Mouse (Mus musculus) heart, embryonic 15.5 days (tissue): ENCODE measurements around the gene Psen2. TPM values are rescaled to one million over a fixed set of nuclear protein-coding genes. Genes with fewer than 3 reads are reported as not detected.

Experiments used
- ATAC-seq: fragments of 200-750 bp; cut with Nextera tagmentation; replicated peaks from 2 replicates; pipeline ENCODE4 v1.8.0; 2017; ENCODE audit warnings: low read depth, moderate TSS enrichment; ENCODE audit not compliant: insufficient number of reproducible peaks, insufficient read depth, low FRiP score
- H3K27ac ChIP-seq: fragments of 300-500 bp; sonication (generic); 2 replicates; pipeline ENCODE4 v1.5.1; 2015; ENCODE audit warnings: mild to moderate bottlenecking, inconsistent platforms
- H3K27me3 ChIP-seq: fragments of 300-500 bp; sonication (generic); 2 replicates; pipeline ENCODE4 v1.6.1; 2015; ENCODE audit warnings: inconsistent platforms
- H3K36me3 ChIP-seq: fragments of 300-500 bp; sonication (generic); 2 replicates; pipeline ENCODE4 v1.6.1; 2015; ENCODE audit warnings: mild to moderate bottlenecking, inconsistent platforms
- H3K4me1 ChIP-seq: fragments of 300-500 bp; sonication (generic); replicated peaks from 2 replicates; pipeline ENCODE4 v1.6.1; 2015; ENCODE audit warnings: inconsistent platforms
- H3K4me2 ChIP-seq: fragments of 300-500 bp; sonication (generic); 2 replicates; pipeline ENCODE4 v1.6.1; 2015; ENCODE audit warnings: inconsistent platforms, mild to moderate bottlenecking, moderate library complexity
- H3K4me3 ChIP-seq: fragments of 300-500 bp; sonication (generic); 2 replicates; pipeline ENCODE4 v1.5.1; 2015; ENCODE audit warnings: mild to moderate bottlenecking, inconsistent platforms
- H3K9ac ChIP-seq: fragments of 300-500 bp; sonication (generic); 2 replicates; pipeline ENCODE4 v1.6.1; 2015; ENCODE audit warnings: mild to moderate bottlenecking, inconsistent platforms
- H3K9me3 ChIP-seq: fragments of 300-500 bp; sonication (generic); replicated peaks from 2 replicates; pipeline ENCODE4 v1.6.1; 2016; ENCODE audit warnings: inconsistent platforms
- WGBS: fragments of 180-500 bp; shearing (Covaris S2); methylation state at CpG from one replicate; pipeline ENCODE4 v1.1.7; 2015; ENCODE audit warnings: mixed read lengths; 5-methylcytosine and 5-hydroxymethylcytosine counted together
- polyA plus RNA-seq: library from polyadenylated mRNA; unstranded; fragments of >200 nt; fragmentation: Nextera tagmentation; extraction: Ambion mirVana; gene quantifications from 2 replicates; pipeline ENCODE4 v1.2.1, GENCODE M21; 2015

Gene Psen2
- polyA plus RNA-seq, 1 experiment from 2014 or later, result 14.9 TPM

DNA sequence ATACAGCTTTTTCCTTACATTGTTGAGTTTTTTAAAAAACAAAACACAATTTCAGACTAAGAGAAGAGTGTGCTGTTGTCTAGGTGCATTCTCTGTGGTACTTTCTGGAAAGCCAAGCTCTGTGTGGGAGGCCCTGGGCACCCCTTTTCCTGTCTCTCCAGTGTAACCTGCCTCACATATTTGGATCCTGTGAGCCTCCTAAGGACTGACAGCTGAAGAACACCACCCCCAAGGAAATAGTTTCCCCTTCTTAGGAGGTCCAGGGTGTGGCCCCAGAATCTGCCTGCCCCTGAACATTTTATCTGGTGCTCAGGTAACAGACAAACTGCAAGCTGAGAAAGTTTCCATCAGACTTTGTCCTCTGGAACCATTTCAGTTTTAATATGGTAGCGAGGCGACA, 5.8 kb upstream of the Psen2 start:
- H3K4me1 ChIP-seq, result peaks cover 13% of the 10 kb centered on the region
- no peak overlapping the region for H3K9ac ChIP-seq
- H3K36me3 ChIP-seq, result no peaks in the 10 kb centered on the region
- WGBS, result 92% methylated on average over 2 of the region's 2 CpGs
- no peak overlapping the region for H3K27ac ChIP-seq
- peaks cover 11% of the 10 kb centered on the region for H3K27me3 ChIP-seq
- no peak overlapping the region for H3K4me3 ChIP-seq
- no peak for ATAC-seq
- H3K9me3 ChIP-seq, result no peaks in the 10 kb centered on the region
- no peak overlapping the region for H3K4me2 ChIP-seq

DNA sequence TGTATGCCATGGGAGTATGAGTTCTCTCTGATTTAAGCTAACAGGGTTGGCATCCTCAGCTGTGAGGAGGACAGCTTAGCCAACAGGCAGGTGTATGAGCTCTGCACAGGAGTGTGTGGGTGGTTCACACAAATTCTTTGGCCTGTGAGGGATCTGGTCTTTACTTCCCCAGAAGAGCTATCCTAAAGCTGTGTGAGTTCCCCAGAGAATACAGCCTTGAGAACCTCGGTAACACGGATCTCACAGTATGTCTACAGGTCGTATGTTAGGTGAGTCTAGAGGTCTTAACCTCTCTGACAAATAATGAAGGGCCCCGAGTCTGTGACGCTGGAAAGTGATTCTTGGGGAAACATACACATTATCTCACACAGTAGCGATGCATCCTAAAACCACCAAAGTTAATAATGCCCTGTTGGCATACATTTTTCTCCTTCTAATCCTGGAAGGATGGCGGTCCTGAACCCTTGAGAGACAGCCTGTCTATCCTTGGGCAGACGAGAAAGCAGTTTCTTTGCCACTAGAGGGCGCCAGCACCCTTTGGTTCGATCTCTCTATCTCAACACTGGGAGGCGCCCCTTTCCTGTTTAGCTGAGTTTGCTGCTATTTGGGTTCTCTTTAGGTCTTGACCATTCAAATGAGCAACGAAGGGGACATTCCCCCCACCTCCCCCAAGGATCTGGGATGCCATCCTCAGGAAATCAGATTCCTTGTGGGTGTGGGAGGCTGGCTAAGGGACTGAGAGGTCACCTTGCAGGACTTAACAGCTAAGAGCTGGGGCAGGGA, 5.2 kb upstream of the Psen2 start:
- Histone ChIP-seq H3K9me3 (no peaks in the 10 kb centered on the region), H3K27me3 (peaks cover 11% of the 10 kb centered on the region), H3K4me1 (peaks cover 13% of the 10 kb centered on the region), H3K36me3 (no peaks in the 10 kb centered on the region), H3K27ac (no peak overlapping the region), H3K9ac (no peak overlapping the region), H3K4me2 (no peak overlapping the region), H3K4me3 (no peak overlapping the region)
- peak; percentile 63; the same call in 1 of the 2 replicates for ATAC-seq
- WGBS, result 13% methylated on average over 12 of the region's 12 CpGs

- ATAC-seq, result no peak
- no peak overlapping the region for H3K27ac ChIP-seq
- H3K36me3 ChIP-seq, result no peaks in the 10 kb centered on the region
- H3K4me3 ChIP-seq, result no peak overlapping the region
- H3K27me3 ChIP-seq, result peaks cover 11% of the 10 kb centered on the region
- peaks cover 14% of the 10 kb centered on the region for H3K4me1 ChIP-seq
- no peak overlapping the region for H3K4me2 ChIP-seq
- 65% methylated on average over 10 of the region's 10 CpGs for WGBS
- H3K9ac ChIP-seq, result no peak overlapping the region
- H3K9me3 ChIP-seq, result no peaks in the 10 kb centered on the region
Measured at GRCm38 (mm10) chr1:180267151-180267550, 3.9 kb upstream of the Psen2 start.

DNA sequence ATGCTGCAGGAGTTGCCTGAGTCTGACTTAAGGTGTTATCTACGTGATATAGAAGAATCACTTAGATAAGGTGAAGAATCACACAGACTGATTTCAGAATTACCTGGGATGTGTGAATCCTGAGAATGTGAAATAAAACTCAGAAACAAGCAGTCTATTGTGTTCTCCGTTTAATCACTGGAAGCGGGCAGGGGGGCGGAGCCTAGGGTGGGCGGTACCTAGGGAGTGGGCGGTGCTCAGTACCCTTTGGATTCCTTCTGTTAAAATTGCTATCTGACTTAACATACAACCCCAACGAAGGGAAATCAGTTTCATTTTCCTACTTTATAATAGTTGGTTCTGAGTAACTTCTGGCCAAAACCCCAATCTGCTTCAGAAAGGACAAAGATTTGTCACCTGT, 2.2 kb upstream of the Psen2 start:
- Histone ChIP-seq H3K27me3 (peaks cover 11% of the 10 kb centered on the region), H3K4me3 (peak overlapping the region; percentile 15; the same call in 1 of the 2 replicates), H3K9ac (no peak overlapping the region), H3K36me3 (no peaks in the 10 kb centered on the region), H3K4me2 (peak overlapping the region; percentile 52), H3K9me3 (no peaks in the 10 kb centered on the region), H3K27ac (no peak overlapping the region), H3K4me1 (peaks cover 18% of the 10 kb centered on the region)
- no peak for ATAC-seq
- 7% methylated on average over 7 of the region's 7 CpGs for WGBS

GRCm38 (mm10) chr1:180264851-180265250, 1.6 kb upstream of the Psen2 start:
- WGBS, result 52% methylated on average over 10 of the region's 10 CpGs
- no peak overlapping the region for H3K27ac ChIP-seq
- ATAC-seq, result no peak

DNA sequence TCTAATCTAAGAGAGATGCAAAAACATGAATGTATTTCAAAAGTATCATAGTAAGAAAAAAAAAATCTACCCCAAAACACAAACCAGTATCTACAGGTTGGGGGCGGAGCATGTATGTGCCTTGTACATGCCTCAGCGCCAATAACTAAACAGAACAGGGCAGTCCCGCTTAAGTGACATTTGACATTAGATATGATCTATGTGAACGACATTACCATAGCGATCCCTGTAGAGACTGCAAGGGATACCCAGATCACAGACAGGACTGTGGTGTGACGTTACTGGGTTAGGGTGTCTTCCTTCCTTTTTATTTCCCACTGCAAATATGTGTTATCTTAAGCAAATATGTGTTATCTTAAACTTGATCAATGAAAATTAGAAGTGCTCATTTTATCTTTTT, 1.2 kb upstream of the Psen2 start:
- Histone ChIP-seq H3K4me3 (no peak overlapping the region), H3K9me3 (no peaks in the 10 kb centered on the region), H3K36me3 (no peaks in the 10 kb centered on the region), H3K27ac (no peak overlapping the region), H3K9ac (no peak overlapping the region), H3K4me2 (no peak overlapping the region), H3K27me3 (peaks cover 11% of the 10 kb centered on the region), H3K4me1 (peaks cover 18% of the 10 kb centered on the region)
- 64% methylated on average over 6 of the region's 6 CpGs for WGBS
- no peak for ATAC-seq

More at GRCm38 (mm10) chr1:180264851-180265250, 1.6 kb upstream of the Psen2 start:
- peaks cover 11% of the 10 kb centered on the region for H3K27me3 ChIP-seq
- no peak overlapping the region for H3K9ac ChIP-seq
- no peaks in the 10 kb centered on the region for H3K9me3 ChIP-seq
- H3K36me3 ChIP-seq, result no peaks in the 10 kb centered on the region
- peaks cover 18% of the 10 kb centered on the region for H3K4me1 ChIP-seq
- H3K4me2 ChIP-seq, result peak overlapping the region; percentile 52
- H3K4me3 ChIP-seq, result peak overlapping the region; percentile 15; the same call in 1 of the 2 replicates

GRCm38 (mm10) chr1:180261857-180262570, 1.2 kb downstream of the Psen2 start:
- Histone ChIP-seq H3K4me3 (no peak overlapping the region), H3K27me3 (peaks cover 2% of the 10 kb centered on the region), H3K4me1 (peaks cover 14% of the 10 kb centered on the region; the same call in 1 of the 2 replicates), H3K9ac (no peak overlapping the region), H3K9me3 (no peaks in the 10 kb centered on the region), H3K4me2 (no peak overlapping the region), H3K36me3 (no peaks in the 10 kb centered on the region), H3K27ac (no peak overlapping the region)
- ATAC-seq, result no peak
- WGBS, result 53% methylated on average over 8 of the region's 8 CpGs

- 73% methylated on average over 3 of the region's 3 CpGs for WGBS
- Histone ChIP-seq H3K4me2 (no peak overlapping the region), H3K9me3 (no peaks in the 10 kb centered on the region), H3K9ac (no peak overlapping the region), H3K4me3 (no peak overlapping the region), H3K27me3 (no peaks in the 10 kb centered on the region), H3K4me1 (peaks cover 18% of the 10 kb centered on the region; the same call in 1 of the 2 replicates), H3K36me3 (no peaks in the 10 kb centered on the region), H3K27ac (no peak overlapping the region)
- no peak for ATAC-seq
Measured at GRCm38 (mm10) chr1:180261415-180261814, 1.8 kb downstream of the Psen2 start.

DNA sequence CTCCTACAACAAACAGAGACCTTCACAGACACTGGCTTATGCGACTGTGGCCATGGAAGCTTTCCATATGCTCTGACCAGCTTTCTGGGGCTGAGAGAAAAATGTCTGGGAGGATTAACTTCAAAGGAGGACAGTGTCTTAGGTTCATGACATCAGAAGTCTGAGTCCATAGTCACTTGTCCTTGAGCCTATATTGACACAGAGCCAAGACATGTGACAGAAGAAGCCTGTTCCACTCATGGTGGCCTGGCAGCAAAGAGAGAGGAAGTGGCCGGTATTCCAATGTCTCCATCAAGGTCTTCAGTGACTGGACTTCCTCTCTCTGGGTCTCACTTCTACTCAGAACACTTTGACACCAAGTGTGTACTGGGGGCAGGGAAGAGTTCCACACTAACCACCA, 2.4 kb downstream of the Psen2 start:
- H3K4me3 ChIP-seq, result no peak overlapping the region
- H3K4me1 ChIP-seq, result peaks cover 18% of the 10 kb centered on the region; the same call in 1 of the 2 replicates
- ATAC-seq, result no peak

GRCm38 (mm10) chr1:180259753-180260152, 3.5 kb downstream of the Psen2 start:
- H3K36me3 ChIP-seq, result no peaks in the 10 kb centered on the region
- H3K27ac ChIP-seq, result no peak overlapping the region
- ATAC-seq, result no peak
- no peaks in the 10 kb centered on the region for H3K9me3 ChIP-seq
- peaks cover 19% of the 10 kb centered on the region for H3K4me1 ChIP-seq
- no peak overlapping the region for H3K9ac ChIP-seq
- 33% methylated on average over 2 of the region's 2 CpGs for WGBS
- no peaks in the 10 kb centered on the region for H3K27me3 ChIP-seq
- no peak overlapping the region for H3K4me2 ChIP-seq
- H3K4me3 ChIP-seq, result no peak overlapping the region

More for the DNA sequence above, 2.4 kb downstream of the Psen2 start:
- 66% methylated on average over 2 of the region's 2 CpGs for WGBS
- H3K9ac ChIP-seq, result no peak overlapping the region
- H3K27me3 ChIP-seq, result no peaks in the 10 kb centered on the region
- no peaks in the 10 kb centered on the region for H3K9me3 ChIP-seq
- no peaks in the 10 kb centered on the region for H3K36me3 ChIP-seq
- H3K27ac ChIP-seq, result no peak overlapping the region
- no peak overlapping the region for H3K4me2 ChIP-seq

DNA sequence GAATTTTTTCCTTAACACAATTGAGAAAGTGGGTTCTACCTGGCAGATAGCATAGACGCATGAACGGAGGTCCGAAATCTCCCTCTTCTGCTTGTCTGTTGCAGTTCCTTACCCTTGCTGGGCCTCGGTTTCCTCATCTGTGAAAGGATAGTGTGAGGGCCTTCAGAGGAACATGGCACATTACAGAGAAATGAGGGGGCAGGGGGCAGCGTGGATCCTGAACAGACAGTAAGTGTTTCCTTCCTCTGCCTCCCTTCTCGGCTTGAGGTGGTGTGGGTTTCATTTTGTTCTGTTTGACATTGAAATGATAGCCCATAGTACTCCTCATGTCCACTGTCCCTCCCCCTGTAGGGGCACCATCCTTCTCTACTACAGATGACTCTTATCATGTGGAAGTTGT, 5.8 kb downstream of the Psen2 start:
- H3K36me3 ChIP-seq, result no peaks in the 10 kb centered on the region
- H3K27me3 ChIP-seq, result no peaks in the 10 kb centered on the region
- 88% methylated on average over 6 of the region's 6 CpGs for WGBS
- no peak overlapping the region for H3K27ac ChIP-seq
- H3K4me2 ChIP-seq, result no peak overlapping the region
- no peak overlapping the region for H3K4me3 ChIP-seq
- H3K4me1 ChIP-seq, result peaks cover 20% of the 10 kb centered on the region
- ATAC-seq, result no peak
- no peaks in the 10 kb centered on the region for H3K9me3 ChIP-seq
- H3K9ac ChIP-seq, result no peak overlapping the region
